Comparison of ENCODE assay signal across 10 mouse cellular contexts in genomic region chr9:63333074-63333473, GRCm38 (mm10). TPM values are rescaled to one million over a fixed set of nuclear protein-coding genes. Genes with fewer than 3 reads are reported as not detected.
DNase-seq lines count a peak whose midpoint lies in the region; ATAC-seq and TF ChIP-seq lines count a peak whose summit lies in the region.
"Had no signal": no experiment of that assay in that cellular context is flagged by ENCODE, and none has a peak within 500 bp of the region (broad histone marks: within the 10 kb centered on the region; RNA-seq: fewer than 3 reads in every experiment).

No protein-coding gene starts in this region.

- CTCF ChIA-PET in Patski (lab: Charles Lee) = interaction anchor here (1.3 to 2.4 kb wide), 3 partner anchors 10 to 24 kb away, joined by 3 to 6 read pairs (median 5); no protein-coding TSS in a partner anchor

- POLR2A ChIA-PET in Patski (lab: Charles Lee) = no interaction called here

- ATAC-seq in Patski = no peak

- DNase-seq in heart, adult 11 months = peak; percentile 5
- DNase-seq in heart, adult 8-10 months (ENCODE audit: low spot score) = no peak
- peak; percentile 10 for DNase-seq in lung, postnatal 14 days
- no peak for DNase-seq in lung, postnatal 4 days
- DNase-seq in Patski (ENCODE audit: low read depth, low spot score) = no peak
- peak; percentile 22 for DNase-seq in thymus, postnatal 14 days
- no peak for DNase-seq in cerebellum, adult 8-10 months
- DNase-seq in MN1 (ENCODE audit: low spot score) = no peak
- DNase-seq: gastrocnemius, postnatal 14 days had no signal

- in situ Hi-C loops in Patski (cut with MboI; ENCODE audit: low pct_unique_long_range_greater_than_20kb) = no loop called here

- peak; percentile 61 for TF ChIP-seq CTCF in Patski (IDR thresholded peaks at IDR 0.05)

- H3K27me3 ChIP-seq in Patski = no peaks in the 10 kb centered on the region
- H3K27me3 ChIP-seq: megakaryocyte, embryonic 14.5 days had no signal

RNA-seq across cellular contexts. Expression of gene Map2k5, which starts 44.6 kb away (rescaled TPM):
- total RNA-seq in heart, adult 8-10 months (2022) = 10 to 100 TPM; 16.9 to 19.7 (median 18.2) TPM
- polyA plus RNA-seq in Patski (2021) = 31.5 TPM

Comparison
In these comparisons a context has a peak if more than half of its experiments do, and no peak if none do; other contexts are left out.
1. DNase-seq: peak in heart, adult 11 months (single experiment), lung, postnatal 14 days (single experiment) and thymus, postnatal 14 days (single experiment); none in heart, adult 8-10 months (single experiment), lung, postnatal 4 days (0 of 2), Patski (single experiment), cerebellum, adult 8-10 months (single experiment) and MN1 (single experiment).